Mouse (Mus musculus): ENCODE measurements around the gene Cfap97. TPM values are rescaled to one million over a fixed set of nuclear protein-coding genes. Genes with fewer than 3 reads are reported as not detected.

The Cfap97 gene
- polyA plus RNA-seq, 1 experiment from 2014 or later, result 22.0 TPM

GRCm38 (mm10) chr8:46153042-46153441 is 1.5 kb downstream of the Cfap97 start:
- in situ Hi-C loops (cut with MboI; ENCODE audit: low pct_unique_long_range_greater_than_20kb), result no loop called here

GRCm38 (mm10) chr8:46162953-46163869 is 11.6 kb downstream of the Cfap97 start:
- TF ChIP-seq CTCF (IDR thresholded peaks at IDR 0.05), result no peak
- peak; percentile 98 for ATAC-seq
- POLR2A ChIA-PET, result interaction anchor here (0.6 to 1.8 kb wide), 3 partner anchors 10 to 476 kb away, joined by 4 to 12 read pairs (median 4); partner anchors contain the start of gene Snx25
- H3K27me3 ChIP-seq, result no peaks in the 10 kb centered on the region
- in situ Hi-C loops (cut with MboI; ENCODE audit: low pct_unique_long_range_greater_than_20kb), result no loop called here
- CTCF ChIA-PET, result interaction anchor here (1.4 kb wide), 1 partner anchor 10 kb away, joined by 4 read pairs; no protein-coding TSS in a partner anchor
- DNase-seq (ENCODE audit: low read depth, low spot score), result peak; percentile 79

More at GRCm38 (mm10) chr8:46153042-46153441, 1.5 kb downstream of the Cfap97 start:
- H3K27me3 ChIP-seq, result no peaks in the 10 kb centered on the region
- DNase-seq (ENCODE audit: low read depth, low spot score), result no peak
- ChIA-PET CTCF (interaction anchor here (1.0 to 1.1 kb wide), 2 partner anchors 9 to 10 kb away, joined by 4 read pairs; no protein-coding TSS in a partner anchor), POLR2A (interaction anchor here (2.2 kb wide), 1 partner anchor 10 kb away, joined by 12 read pairs; no protein-coding TSS in a partner anchor)
- ATAC-seq, result no peak
- no peak for TF ChIP-seq CTCF (IDR thresholded peaks at IDR 0.05)

GRCm38 (mm10) chr8:46163870-46164190 is 12.3 kb downstream of the Cfap97 start:
- no peak for ATAC-seq
- TF ChIP-seq CTCF (IDR thresholded peaks at IDR 0.05), result no peak

GRCm38 (mm10) chr8:46173651-46174050 is 22.1 kb downstream of the Cfap97 start:
- TF ChIP-seq CTCF (IDR thresholded peaks at IDR 0.05), result no peak
- POLR2A ChIA-PET, result no interaction called here
- in situ Hi-C loops (cut with MboI; ENCODE audit: low pct_unique_long_range_greater_than_20kb), result no loop called here
- no peak for DNase-seq (ENCODE audit: low read depth, low spot score)
- no peaks in the 10 kb centered on the region for H3K27me3 ChIP-seq
- CTCF ChIA-PET, result no interaction called here
- no peak for ATAC-seq

More at GRCm38 (mm10) chr8:46163870-46164190, 12.3 kb downstream of the Cfap97 start:
- in situ Hi-C loops (cut with MboI; ENCODE audit: low pct_unique_long_range_greater_than_20kb), result no loop called here
- ChIA-PET CTCF (no interaction called here), POLR2A (interaction anchor here (0.6 to 1.8 kb wide), 4 partner anchors 11 to 475 kb away, joined by 4 to 12 read pairs (median 4); partner anchors contain the start of genes 1700029J07Rik and Snx25)
- H3K27me3 ChIP-seq, result no peaks in the 10 kb centered on the region
- no peak for DNase-seq (ENCODE audit: low read depth, low spot score)

GRCm38 (mm10) chr8:46180136-46180535 is 28.6 kb downstream of the Cfap97 start:
- in situ Hi-C loops (cut with MboI; ENCODE audit: low pct_unique_long_range_greater_than_20kb), result loop anchor here (10.0 kb wide), 1 partner anchor 125 kb away; no protein-coding TSS in a partner anchor
- TF ChIP-seq CTCF (IDR thresholded peaks at IDR 0.05), result no peak
- CTCF ChIA-PET, result interaction anchor here (0.7 kb wide), 1 partner anchor 16 kb away, joined by 3 read pairs; no protein-coding TSS in a partner anchor

GRCm38 (mm10) chr8:46185361-46185760 is 33.8 kb downstream of the Cfap97 start:
- ChIA-PET POLR2A (no interaction called here), CTCF (interaction anchor here (0.7 to 1.5 kb wide), 5 partner anchors 10 to 16 kb away, joined by 3 to 4 read pairs (median 3); no protein-coding TSS in a partner anchor)
- ATAC-seq (no peak), DNase-seq (ENCODE audit: low read depth, low spot score) (no peak)
- peak; percentile 72 for TF ChIP-seq CTCF (IDR thresholded peaks at IDR 0.05)
- no peaks in the 10 kb centered on the region for H3K27me3 ChIP-seq
- in situ Hi-C loops (cut with MboI; ENCODE audit: low pct_unique_long_range_greater_than_20kb), result loop anchor here (10.0 kb wide), 1 partner anchor 119 kb away; no protein-coding TSS in a partner anchor

More at GRCm38 (mm10) chr8:46180136-46180535, 28.6 kb downstream of the Cfap97 start:
- POLR2A ChIA-PET, result no interaction called here
- no peaks in the 10 kb centered on the region for H3K27me3 ChIP-seq
- ATAC-seq (no peak), DNase-seq (ENCODE audit: low read depth, low spot score) (no peak)

- no peak for TF ChIP-seq CTCF (IDR thresholded peaks at IDR 0.05)
- in situ Hi-C loops (cut with MboI; ENCODE audit: low pct_unique_long_range_greater_than_20kb), result no loop called here
- POLR2A ChIA-PET, result interaction anchor here (0.7 kb wide), 1 partner anchor 11 kb away, joined by 3 read pairs; no protein-coding TSS in a partner anchor
- DNase-seq (ENCODE audit: low read depth, low spot score) (no peak), ATAC-seq (no peak)
- no peaks in the 10 kb centered on the region for H3K27me3 ChIP-seq
- CTCF ChIA-PET, result no interaction called here
Observed at GRCm38 (mm10) chr8:46193100-46193499, 41.5 kb downstream of the Cfap97 start.

GRCm38 (mm10) chr8:46196877-46197276 is 45.3 kb downstream of the Cfap97 start:
- ChIA-PET POLR2A (no interaction called here), CTCF (interaction anchor here (1.3 kb wide), 1 partner anchor 11 kb away, joined by 3 read pairs; no protein-coding TSS in a partner anchor)
- TF ChIP-seq CTCF (IDR thresholded peaks at IDR 0.05), result no peak
- in situ Hi-C loops (cut with MboI; ENCODE audit: low pct_unique_long_range_greater_than_20kb), result no loop called here
- no peaks in the 10 kb centered on the region for H3K27me3 ChIP-seq
- ATAC-seq, result no peak
- no peak for DNase-seq (ENCODE audit: low read depth, low spot score)

- no peaks in the 10 kb centered on the region for H3K27me3 ChIP-seq
- TF ChIP-seq CTCF (IDR thresholded peaks at IDR 0.05), result no peak
- POLR2A ChIA-PET, result no interaction called here
Observed at GRCm38 (mm10) chr8:46197673-46198072, 46.1 kb downstream of the Cfap97 start.

GRCm38 (mm10) chr8:46202350-46202749 is 50.8 kb downstream of the Cfap97 start:
- CTCF ChIA-PET, result interaction anchor here (0.8 kb wide), 1 partner anchor 14 kb away, joined by 3 read pairs; no protein-coding TSS in a partner anchor
- H3K27me3 ChIP-seq, result no peaks in the 10 kb centered on the region
- DNase-seq (ENCODE audit: low read depth, low spot score) (no peak), ATAC-seq (no peak)
- no peak for TF ChIP-seq CTCF (IDR thresholded peaks at IDR 0.05)
- POLR2A ChIA-PET, result no interaction called here
- in situ Hi-C loops (cut with MboI; ENCODE audit: low pct_unique_long_range_greater_than_20kb), result no loop called here

More at GRCm38 (mm10) chr8:46197673-46198072, 46.1 kb downstream of the Cfap97 start:
- no peak for ATAC-seq
- CTCF ChIA-PET, result interaction anchor here (1.3 to 1.5 kb wide), 2 partner anchors 12 to 13 kb away, joined by 3 read pairs; no protein-coding TSS in a partner anchor
- DNase-seq (ENCODE audit: low read depth, low spot score), result no peak
- in situ Hi-C loops (cut with MboI; ENCODE audit: low pct_unique_long_range_greater_than_20kb), result no loop called here
